In the genomic region with DNA sequence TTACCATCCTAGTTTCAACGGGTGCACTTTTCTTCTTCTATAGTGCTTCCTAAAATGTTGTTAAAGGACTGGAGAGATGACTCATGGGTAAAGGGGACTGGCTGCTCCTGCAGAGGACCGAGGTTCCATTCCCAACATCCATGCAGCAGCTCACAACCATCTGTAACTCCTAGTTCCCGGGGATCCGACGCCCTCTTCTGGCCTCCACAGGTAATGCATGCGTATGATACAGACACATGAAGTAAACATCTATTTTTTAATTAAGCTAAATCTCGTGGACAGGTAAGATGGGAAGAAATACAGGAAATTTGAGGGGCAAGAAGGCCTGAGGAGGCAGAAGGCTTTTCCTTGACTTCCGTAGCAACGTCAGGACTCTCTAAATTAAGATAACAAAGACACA, we compare ENCODE assay signal across 8 mouse cellular contexts. TPM values are rescaled to one million over a fixed set of nuclear protein-coding genes. Genes with fewer than 3 reads are reported as not detected.
DNase-seq lines count a peak whose midpoint lies in the region; ATAC-seq and TF ChIP-seq lines count a peak whose summit lies in the region.

No protein-coding gene starts in this region.

- H3K27ac ChIP-seq in cerebellum, adult 2 months (ENCODE audit: insufficient read depth, low read length): no peak overlapping the region
- H3K27ac ChIP-seq in limb, embryonic 13.5 days: no peak overlapping the region

- 54% methylated on average over 9 of the region's 9 CpGs for WGBS in cerebellum, adult 2 months
- WGBS in limb, embryonic 13.5 days: 44% methylated on average over 9 of the region's 9 CpGs

- peaks cover 4% of the 10 kb centered on the region; the same call in 1 of the 2 replicates for H3K4me1 ChIP-seq in cerebellum, adult 2 months (ENCODE audit: control insufficient read depth, insufficient read depth, low read length)
- peaks cover 25% of the 10 kb centered on the region for H3K4me1 ChIP-seq in limb, embryonic 13.5 days

- H3K4me3 ChIP-seq in cerebellum, adult 2 months (replicated peaks; ENCODE audit: insufficient read depth, low read depth, low read length): no peak overlapping the region
- H3K4me3 ChIP-seq in limb, embryonic 13.5 days: 0 out of 2 replicates have a peak overlapping the region, but pooled peaks have one; percentile 45

- H3K27me3 ChIP-seq in cerebellum, adult 2 months (ENCODE audit: control insufficient read depth, insufficient read depth, low read length): no peaks in the 10 kb centered on the region
- H3K27me3 ChIP-seq in limb, embryonic 13.5 days: no peaks in the 10 kb centered on the region
- H3K27me3 ChIP-seq in splenic B cell, adult 2 months (ENCODE audit: control insufficient read depth, insufficient read depth, low read length, poor library complexity, severe bottlenecking): no peaks in the 10 kb centered on the region

- no peak overlapping the region for H3K4me2 ChIP-seq in limb, embryonic 13.5 days (replicated peaks)

- no peak overlapping the region for H3K9ac ChIP-seq in limb, embryonic 13.5 days

- intact Hi-C loops in left cerebral cortex, postnatal 4 days (cut with DNase I): no loop called here
- intact Hi-C loops in heart, postnatal 10 days (cut with DNase I): no loop called here

- no peaks in the 10 kb centered on the region for H3K36me3 ChIP-seq in limb, embryonic 13.5 days
- H3K36me3 ChIP-seq in splenic B cell, adult 2 months (ENCODE audit: control insufficient read depth, insufficient read depth, low read length, poor library complexity, severe bottlenecking): no peaks in the 10 kb centered on the region

- no peaks in the 10 kb centered on the region for H3K9me3 ChIP-seq in limb, embryonic 13.5 days

- no peak for TF ChIP-seq POLR2A in cerebellum, adult 2 months (IDR thresholded peaks at IDR 0.05; ENCODE audit: borderline replicate concordance, insufficient read depth, low read length)

- peak; percentile 15 for DNase-seq in left cerebral cortex, postnatal 4 days
- no peak for DNase-seq in left cerebral cortex, adult 18-20 months (ENCODE audit: low spot score in 2 of 2)
- peak in 1 of 2 experiments; percentile 38 for DNase-seq in cerebellum, adult 2 months
- peak; percentile 61 for DNase-seq in splenic B cell, adult 2 months (ENCODE audit: low read depth, low spot score)
- DNase-seq in left cerebral cortex, adult 11 months (ENCODE audit: low spot score): no peak
- DNase-seq in heart, postnatal 10 days: no peak

- no peak for ATAC-seq in limb, embryonic 13.5 days (ENCODE audit: low FRiP score, low read depth)
- ATAC-seq in monocyte, adult 5-6 weeks (replicated peaks; ENCODE audit: insufficient number of reproducible peaks, low FRiP score, low TSS enrichment, poor library complexity, severe bottlenecking): no peak

- TF ChIP-seq CTCF in cerebellum, adult 2 months (IDR thresholded peaks at IDR 0.05; ENCODE audit: borderline replicate concordance, insufficient read depth, low read depth, low read length): peak; percentile 57

RNA-seq across cellular contexts. Expression of a gene that starts 29.2 kb away (rescaled TPM):
- total RNA-seq in left cerebral cortex, postnatal 4 days (2021): 10 to 100 TPM; 53.5 to 57.3 TPM
- 10 to 100 TPM; 75.2 to 78.2 TPM for total RNA-seq in left cerebral cortex, adult 18-20 months (2021)
- 41.0 and 41.7 TPM in 2 replicates for polyA plus RNA-seq in cerebellum, adult 2 months (2012; rRNA removed)
- 16.9 and 21.0 TPM in 2 replicates for polyA plus RNA-seq in limb, embryonic 13.5 days (2015; fragmentation: Nextera tagmentation; extraction: Ambion mirVana)
- 1.5 to 4.8 TPM (median 4.6 TPM) in 3 replicates for total RNA-seq in monocyte, adult 5-6 weeks (2017)
- 1 to 10 TPM; 5.9 to 9.4 TPM for total RNA-seq in heart, postnatal 10 days (2021)

RNA-seq across cellular contexts. Expression of a gene that starts 36.6 kb away (rescaled TPM):
- total RNA-seq in left cerebral cortex, postnatal 4 days (2021): 10 to 100 TPM in 1 of 2 experiments, 1 to 10 TPM in 1; 9.4 to 16.6 TPM
- 10 to 100 TPM; 31.6 to 40.1 TPM for total RNA-seq in left cerebral cortex, adult 18-20 months (2021)
- not detected in 2 replicates for polyA plus RNA-seq in cerebellum, adult 2 months (2012; rRNA removed)
- 1.6 and 2.6 TPM in 2 replicates for polyA plus RNA-seq in limb, embryonic 13.5 days (2015; fragmentation: Nextera tagmentation; extraction: Ambion mirVana)
- not detected in 3 replicates for total RNA-seq in monocyte, adult 5-6 weeks (2017)
- 1 to 10 TPM; 4.1 to 6.0 TPM for total RNA-seq in heart, postnatal 10 days (2021)

Comparison
In these comparisons a context has a peak if more than half of its experiments do, and no peak if none do; other contexts are left out.
1. DNase-seq: peak in left cerebral cortex, postnatal 4 days (single experiment) and splenic B cell, adult 2 months (single experiment); none in left cerebral cortex, adult 18-20 months (0 of 2), left cerebral cortex, adult 11 months (single experiment) and heart, postnatal 10 days (0 of 2).